Mouse (Mus musculus) urinary bladder, adult 18-20 months (tissue): Measurements from ENCODE around the gene Gm6176.
"Not testable (repeated sequence)": the region's sequence is repeated elsewhere in the genome, so short reads cannot be mapped to it uniquely, and the experiment has no call there.

Experiments
- DNase-seq, 2 experiments: peaks; one replicate each; pipeline ENCODE4 v3.0.0; 2022; ENCODE audit warnings: low spot score in 2 of 2, mixed read lengths in 2 of 2

Gm6176 gene

GRCm38 (mm10) chr7:22056205-22056604 lies at the start of gene Gm6176:
Gene Gm6176 (minus strand): TSS chr7:22056305.
- DNase-seq: not testable (repeated sequence)

DNA sequence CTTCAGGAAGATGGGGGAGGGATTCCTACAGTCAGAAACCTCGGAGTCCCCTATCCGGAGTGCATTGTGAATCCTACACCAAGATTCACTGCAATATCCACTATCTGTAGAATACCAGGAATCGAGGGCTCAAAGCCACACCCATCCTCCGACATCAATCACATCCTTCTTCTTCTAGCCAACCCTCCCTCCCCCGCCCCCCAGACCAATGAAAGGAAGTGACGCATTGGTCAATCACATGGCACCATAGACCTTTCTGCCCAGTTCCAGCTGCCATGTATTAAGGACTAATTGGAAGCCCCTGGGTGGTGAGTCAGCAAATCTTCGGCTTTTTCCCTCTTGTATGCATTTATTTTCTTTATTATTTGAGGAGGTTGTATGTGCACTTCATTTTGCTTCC lies 12.7 kb upstream of the Gm6176 start, which contains the start of gene Vmn1r139:
TSS of gene Vmn1r139 (plus strand) at position 301 of the 400 bp plus-strand sequence.
- DNase-seq: not testable (repeated sequence)

- not testable (repeated sequence) for DNase-seq
Measured at GRCm38 (mm10) chr7:22028797-22029196, 27.3 kb downstream of the Gm6176 start, which contains the start of gene Vmn1r138. Gene Vmn1r138 (minus strand): TSS chr7:22028897.
